Mouse (Mus musculus) lung, postnatal 0 days (tissue): ENCODE data around the gene Serping1. TPM values are rescaled to one million over a fixed set of nuclear protein-coding genes. Genes with fewer than 3 reads are reported as not detected.

Experiments used
- ATAC-seq: fragments of 200-750 bp; cut with Nextera tagmentation; 2 replicates; pipeline ENCODE4 v1.8.0; 2017; ENCODE audit warnings: moderate library complexity
- DNase-seq: peaks from one replicate; pipeline ENCODE4 v3.0.0-alpha.2; 2016; ENCODE audit warnings: low spot score
- H3K27ac ChIP-seq: fragments of 300-500 bp; sonication (generic); 2 replicates; pipeline ENCODE4 v1.5.1; 2014; ENCODE audit warnings: antibody characterized with exemption, mild to moderate bottlenecking, low read length, mixed read lengths
- H3K27me3 ChIP-seq: fragments of 300-500 bp; sonication (generic); replicated peaks from 2 replicates; pipeline ENCODE4 v1.6.1; 2014; ENCODE audit warnings: low read length, mixed read lengths; ENCODE audit not compliant: insufficient read depth
- H3K36me3 ChIP-seq: fragments of 300-500 bp; sonication (generic); 2 replicates; pipeline ENCODE4 v1.6.1; 2014; ENCODE audit warnings: low read length, mixed read lengths; ENCODE audit not compliant: insufficient read depth
- H3K4me1 ChIP-seq: fragments of 300-500 bp; sonication (generic); 2 replicates; pipeline ENCODE4 v1.6.1; 2014; ENCODE audit warnings: antibody characterized with exemption, low read depth, low read length, mixed read lengths; ENCODE audit not compliant: insufficient read depth
- H3K4me2 ChIP-seq: fragments of 300-500 bp; sonication (generic); replicated peaks from 2 replicates; pipeline ENCODE4 v1.6.1; 2014; ENCODE audit warnings: low read depth, mild to moderate bottlenecking, low read length, moderate library complexity, mixed read lengths
- H3K4me3 ChIP-seq: fragments of 300-500 bp; sonication (generic); 2 replicates; pipeline ENCODE4 v1.5.1; 2014; ENCODE audit warnings: low read depth, low read length
- H3K9ac ChIP-seq: fragments of 300-500 bp; sonication (generic); replicated peaks from 2 replicates; pipeline ENCODE4 v1.6.1; 2014; ENCODE audit warnings: low read depth, mild to moderate bottlenecking
- H3K9me3 ChIP-seq: fragments of 300-500 bp; sonication (generic); 2 replicates; pipeline ENCODE4 v1.6.1; 2016; ENCODE audit warnings: low read length, mixed read lengths
- CTCF ChIP-seq: IDR thresholded peaks from 2 replicates; pipeline ENCODE4 v1.5.1; 2016; ENCODE audit warnings: antibody characterized with exemption, mild to moderate bottlenecking
- EP300 ChIP-seq: IDR thresholded peaks from 2 replicates; pipeline ENCODE4 v1.6.1; 2016; ENCODE audit warnings: antibody characterized with exemption, mild to moderate bottlenecking, control low read depth
- WGBS: fragments of 180-500 bp; shearing (Covaris S2); extraction: QIAGEN DNeasy Blood & Tissue Kit; methylation state at CpG from one replicate; pipeline ENCODE4 v1.1.7; 2014; 5-methylcytosine and 5-hydroxymethylcytosine counted together
- polyA plus RNA-seq: library from polyadenylated mRNA; unstranded; fragments of >200 nt; fragmentation: Nextera tagmentation; extraction: Ambion mirVana; gene quantifications from 2 replicates; pipeline ENCODE4 v1.2.1, GENCODE M21; 2015

Gene Serping1
- 269 and 283 TPM in 2 replicates for polyA plus RNA-seq

- peak within 1 kb of the TSS; percentile 72 for H3K27ac ChIP-seq
- H3K4me3 ChIP-seq: peak within 1 kb of the TSS; percentile 36
- no peaks in the 10 kb centered on the region; the same call in 1 of the 2 replicates for H3K36me3 ChIP-seq
- peak within 1 kb of the TSS; percentile 48 for H3K4me2 ChIP-seq
- no peaks in the 10 kb centered on the region for H3K27me3 ChIP-seq
- WGBS: 38% methylated on average over 9 of the region's 9 CpGs
- DNase-seq (peak; percentile 60), ATAC-seq (peak; percentile 68)
- H3K9ac ChIP-seq: peak within 1 kb of the TSS; percentile 50
- TF ChIP-seq CTCF (no peak), EP300 (no peak)
- no peaks in the 10 kb centered on the region for H3K9me3 ChIP-seq
- H3K4me1 ChIP-seq: no peaks in the 10 kb centered on the region
Observed at GRCm38 (mm10) chr2:84775241-84775640, at the start of gene Serping1. Serping1 (minus strand) TSS chr2:84775444.

GRCm38 (mm10) chr2:84823237-84823636, 48.0 kb upstream of the Serping1 start:
- H3K4me3 ChIP-seq: no peak overlapping the region
- H3K4me1 ChIP-seq: peaks cover 4% of the 10 kb centered on the region; the same call in 1 of the 2 replicates
- H3K27me3 ChIP-seq: no peaks in the 10 kb centered on the region; the same call in 1 of the 2 replicates
- H3K9me3 ChIP-seq: no peaks in the 10 kb centered on the region
- no peak overlapping the region for H3K9ac ChIP-seq
- no peaks in the 10 kb centered on the region for H3K36me3 ChIP-seq
- no peak for ATAC-seq
- H3K27ac ChIP-seq: no peak overlapping the region
- 20% methylated on average over 2 of the region's 2 CpGs for WGBS
- no peak for TF ChIP-seq EP300
- no peak for TF ChIP-seq CTCF
- DNase-seq: no peak
- H3K4me2 ChIP-seq: no peak overlapping the region

GRCm38 (mm10) chr2:84822552-84822951, 47.3 kb upstream of the Serping1 start, which contains the start of gene Smtnl1:
Smtnl1 (minus strand) TSS chr2:84822652.
- H3K9me3 ChIP-seq: no peaks in the 10 kb centered on the region
- H3K27me3 ChIP-seq: no peaks in the 10 kb centered on the region; the same call in 1 of the 2 replicates
- TF ChIP-seq EP300 (no peak), CTCF (no peak)
- no peaks in the 10 kb centered on the region for H3K36me3 ChIP-seq
- no peak within 1 kb of the TSS for H3K4me2 ChIP-seq
- WGBS: 32% methylated on average over 13 of the region's 13 CpGs
- peaks cover 1% of the 10 kb centered on the region; the same call in 1 of the 2 replicates for H3K4me1 ChIP-seq
- no peak within 1 kb of the TSS for H3K9ac ChIP-seq
- H3K4me3 ChIP-seq: no peak within 1 kb of the TSS
- no peak for ATAC-seq
- H3K27ac ChIP-seq: no peak within 1 kb of the TSS
- DNase-seq: no peak

GRCm38 (mm10) chr2:84819861-84820260, 44.6 kb upstream of the Serping1 start:
- Histone ChIP-seq H3K9ac (no peak overlapping the region), H3K9me3 (no peaks in the 10 kb centered on the region), H3K27me3 (no peaks in the 10 kb centered on the region; the same call in 1 of the 2 replicates), H3K4me1 (no peaks in the 10 kb centered on the region), H3K27ac (no peak overlapping the region), H3K4me3 (no peak overlapping the region), H3K36me3 (no peaks in the 10 kb centered on the region), H3K4me2 (no peak overlapping the region)
- DNase-seq (peak; percentile 43), ATAC-seq (peak; percentile 9; the same call in 1 of the 2 replicates)
- 35% methylated on average over 3 of the region's 3 CpGs for WGBS
- no peak for TF ChIP-seq EP300
- TF ChIP-seq CTCF: no peak

- Histone ChIP-seq H3K36me3 (peaks cover 7% of the 10 kb centered on the region; the same call in 1 of the 2 replicates), H3K9ac (no peak overlapping the region), H3K4me2 (no peak overlapping the region), H3K9me3 (no peaks in the 10 kb centered on the region), H3K27ac (no peak overlapping the region), H3K27me3 (no peaks in the 10 kb centered on the region), H3K4me3 (no peak overlapping the region), H3K4me1 (no peaks in the 10 kb centered on the region)
- DNase-seq (no peak), ATAC-seq (no peak)
- WGBS: 83% methylated on average over 6 of the region's 6 CpGs
- TF ChIP-seq EP300: no peak
- no peak for TF ChIP-seq CTCF
Observed at GRCm38 (mm10) chr2:84812676-84813075, 37.4 kb upstream of the Serping1 start.

GRCm38 (mm10) chr2:84811880-84812279, 36.6 kb upstream of the Serping1 start:
- no peak overlapping the region for H3K27ac ChIP-seq

More at GRCm38 (mm10) chr2:84811880-84812279, 36.6 kb upstream of the Serping1 start:
- ATAC-seq: peak; percentile 33
- no peak for DNase-seq
- Histone ChIP-seq H3K9ac (no peak overlapping the region), H3K4me2 (no peak overlapping the region), H3K27me3 (no peaks in the 10 kb centered on the region), H3K4me1 (no peaks in the 10 kb centered on the region), H3K36me3 (peaks cover 7% of the 10 kb centered on the region; the same call in 1 of the 2 replicates), H3K4me3 (no peak overlapping the region), H3K9me3 (no peaks in the 10 kb centered on the region)
- 43% methylated on average over 7 of the region's 7 CpGs for WGBS
- TF ChIP-seq CTCF (no peak), EP300 (no peak)
